Mouse (Mus musculus) 3T3-L1 (cell line): ENCODE measurements at regions not wholly inside any gene's neighbourhood (a gene's known extent, or its start where the extent isn't known, plus 50 kb on each side); places are given as distances from the start of the nearest gene placed in this dataset.
"Not testable (repeated sequence)": the region's sequence is repeated elsewhere in the genome, so short reads cannot be mapped to it uniquely, and the experiment has no call there.

Source experiments
- DNase-seq: peaks from one replicate; pipeline ENCODE4 v3.0.0-alpha.2; 2015; ENCODE audit warnings: low read depth, low spot score

GRCm38 (mm10) chr1:184235131-184235983 lies 201.3 kb upstream of the 1700056E22Rik start:
- DNase-seq: peak; percentile 66

GRCm38 (mm10) chr1:184234320-184234988 lies 200.4 kb upstream of the 1700056E22Rik start:
- DNase-seq: no peak

GRCm38 (mm10) chr1:184233741-184234255 lies 199.7 kb upstream of the 1700056E22Rik start:
- no peak for DNase-seq

GRCm38 (mm10) chr1:184222326-184222725 lies 188.2 kb upstream of the 1700056E22Rik start:
- DNase-seq: no peak

GRCm38 (mm10) chr1:184221792-184222191 lies 187.7 kb upstream of the 1700056E22Rik start:
- DNase-seq: no peak

GRCm38 (mm10) chr1:184197272-184197671 lies 163.2 kb upstream of the 1700056E22Rik start:
- DNase-seq: no peak

GRCm38 (mm10) chr1:184191325-184191724 lies 157.2 kb upstream of the 1700056E22Rik start:
- no peak for DNase-seq

- DNase-seq: peak; percentile 74
These were observed 153.5 kb upstream of the 1700056E22Rik start for GRCm38 (mm10) chr1:184187582-184187981.

GRCm38 (mm10) chr1:184182163-184182562 lies 148.1 kb upstream of the 1700056E22Rik start:
- DNase-seq: no peak

- DNase-seq: not testable (repeated sequence)
These were observed 140.3 kb upstream of the 1700056E22Rik start for GRCm38 (mm10) chr1:184174416-184174815.

GRCm38 (mm10) chr1:184173739-184174138 lies 139.6 kb upstream of the 1700056E22Rik start:
- no peak for DNase-seq

GRCm38 (mm10) chr1:184172986-184173385 lies 138.9 kb upstream of the 1700056E22Rik start:
- DNase-seq: no peak

- peak; percentile 19 for DNase-seq
These were observed 137.5 kb upstream of the 1700056E22Rik start for GRCm38 (mm10) chr1:184171601-184172000.

- no peak for DNase-seq
These were observed 136.8 kb upstream of the 1700056E22Rik start for GRCm38 (mm10) chr1:184170926-184171325.

GRCm38 (mm10) chr1:184169967-184170366 lies 135.9 kb upstream of the 1700056E22Rik start:
- no peak for DNase-seq

- no peak for DNase-seq
These were observed 135.1 kb upstream of the 1700056E22Rik start for GRCm38 (mm10) chr1:184169034-184169783.

GRCm38 (mm10) chr1:184166951-184167350 lies 132.8 kb upstream of the 1700056E22Rik start:
- DNase-seq: peak; percentile 69

- peak; percentile 16 for DNase-seq
These were observed 128.4 kb upstream of the 1700056E22Rik start for GRCm38 (mm10) chr1:184162526-184162925.

- DNase-seq: no peak
These were observed 113.6 kb upstream of the 1700056E22Rik start for GRCm38 (mm10) chr1:184147713-184148112.

GRCm38 (mm10) chr1:184142974-184143373 lies 108.9 kb upstream of the 1700056E22Rik start:
- DNase-seq: no peak

- DNase-seq: peak; percentile 83
These were observed 106.4 kb upstream of the 1700056E22Rik start for GRCm38 (mm10) chr1:184140486-184140885.

GRCm38 (mm10) chr1:184140082-184140481 lies 106.0 kb upstream of the 1700056E22Rik start:
- DNase-seq: peak; percentile 40
